Mouse (Mus musculus): ENCODE results near the gene Foxr1. TPM values are rescaled to one million over a fixed set of nuclear protein-coding genes. Genes with fewer than 3 reads are reported as not detected.

Gene Foxr1
- total and polyA plus RNA-seq, 2 experiments from 2014 or later, result not detected

DNA sequence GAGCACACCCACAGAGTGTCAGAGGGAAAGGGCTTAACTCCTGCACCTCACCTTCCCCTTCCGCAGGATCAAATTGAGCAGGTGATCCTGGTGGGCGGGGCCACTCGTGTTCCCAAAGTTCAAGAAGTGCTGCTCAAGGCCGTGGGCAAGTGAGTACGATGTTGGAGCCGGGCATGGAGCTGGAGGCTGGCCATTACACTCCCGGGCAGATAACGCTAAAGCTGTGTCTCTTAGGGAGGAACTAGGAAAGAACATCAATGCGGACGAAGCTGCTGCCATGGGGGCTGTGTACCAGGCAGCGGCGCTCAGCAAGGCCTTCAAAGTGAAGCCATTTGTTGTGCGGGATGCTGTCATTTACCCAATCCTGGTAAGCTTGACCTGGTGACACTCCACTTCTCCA lies 56.3 kb downstream of the Foxr1 start:
- no peak for TF ChIP-seq CTCF (IDR thresholded peaks at IDR 0.05)
- Histone ChIP-seq H3K4me3 (ENCODE audit: low read depth, low read length) (no peak overlapping the region), H3K4me1 (ENCODE audit: insufficient read depth, low read length) (peaks cover 9% of the 10 kb centered on the region; the same call in 1 of the 2 replicates), H3K9ac (replicated peaks; ENCODE audit: low read length, poor library complexity, severe bottlenecking) (no peak overlapping the region), H3K4me2 (ENCODE audit: low read depth, low read length, poor library complexity, severe bottlenecking) (no peak overlapping the region), H3K9me3 (ENCODE audit: low read length) (no peaks in the 10 kb centered on the region), H3K36me3 (ENCODE audit: insufficient read depth, low read length) (peaks cover 79% of the 10 kb centered on the region), H3K27ac (ENCODE audit: low read depth, low read length) (no peak overlapping the region), H3K27me3 (ENCODE audit: insufficient read depth, low read length) (no peaks in the 10 kb centered on the region)
- ATAC-seq (ENCODE audit: low FRiP score) (no peak), DNase-seq (ENCODE audit: low spot score) (no peak)
- WGBS, result 91% methylated on average over 13 of the region's 13 CpGs

Small RNA genes lying within 50 kb of the gene (microRNA-seq; reads per million reads assigned to microRNA genes)
- gene Mir7085 (ENCODE audit: borderline number of aligned reads), result not detected

Other genes with a start within 250 kb of the Foxr1 start
- gene Cbl, start 207.1 kb downstream of the Foxr1 start, total RNA-seq (2014; rRNA removed), result 32.1 and 43.9 TPM in 2 replicates
- 14.7 and 17.3 TPM in 2 replicates for gene Cbl, start 207.1 kb downstream of the Foxr1 start, polyA plus RNA-seq (2015; fragmentation: Nextera tagmentation; extraction: Ambion mirVana)
- gene Ccdc153, start 200.5 kb downstream of the Foxr1 start, total RNA-seq (2014; rRNA removed), result 3.0 and 6.1 TPM in 2 replicates
- 2.7 TPM in 2 replicates for gene Ccdc153, start 200.5 kb downstream of the Foxr1 start, polyA plus RNA-seq (2015; fragmentation: Nextera tagmentation; extraction: Ambion mirVana)
- gene Pdzd3, start 189.7 kb downstream of the Foxr1 start, total RNA-seq (2014; rRNA removed), result 0.27 TPM in 1 of 2 replicates, not detected in the other
- gene Pdzd3, start 189.7 kb downstream of the Foxr1 start, polyA plus RNA-seq (2015; fragmentation: Nextera tagmentation; extraction: Ambion mirVana), result 0.58 and 0.63 TPM in 2 replicates
- 4.2 and 6.2 TPM in 2 replicates for gene Nlrx1, start 172.5 kb downstream of the Foxr1 start, total RNA-seq (2014; rRNA removed)
- gene Nlrx1, start 172.5 kb downstream of the Foxr1 start, polyA plus RNA-seq (2015; fragmentation: Nextera tagmentation; extraction: Ambion mirVana), result 6.0 and 6.9 TPM in 2 replicates
- 60.0 and 65.8 TPM in 2 replicates for gene Abcg4, start 152.5 kb downstream of the Foxr1 start, total RNA-seq (2014; rRNA removed)
- gene Abcg4, start 152.5 kb downstream of the Foxr1 start, polyA plus RNA-seq (2015; fragmentation: Nextera tagmentation; extraction: Ambion mirVana), result 27.9 and 28.2 TPM in 2 replicates
- 21.8 and 25.3 TPM in 2 replicates for gene Hinfp, start 135.5 kb downstream of the Foxr1 start, total RNA-seq (2014; rRNA removed)
- gene Hinfp, start 135.5 kb downstream of the Foxr1 start, polyA plus RNA-seq (2015; fragmentation: Nextera tagmentation; extraction: Ambion mirVana), result 15.2 and 15.4 TPM in 2 replicates
- gene C2cd2l, start 120.9 kb downstream of the Foxr1 start, total RNA-seq (2014; rRNA removed), result 48.9 and 57.1 TPM in 2 replicates
- 22.6 and 23.6 TPM in 2 replicates for gene C2cd2l, start 120.9 kb downstream of the Foxr1 start, polyA plus RNA-seq (2015; fragmentation: Nextera tagmentation; extraction: Ambion mirVana)
- gene Dpagt1, start 115.1 kb downstream of the Foxr1 start, total RNA-seq (2014; rRNA removed), result 23.2 and 27.2 TPM in 2 replicates
- gene Dpagt1, start 115.1 kb downstream of the Foxr1 start, polyA plus RNA-seq (2015; fragmentation: Nextera tagmentation; extraction: Ambion mirVana), result 33.6 and 34.1 TPM in 2 replicates
- gene H2afx, start 106.4 kb downstream of the Foxr1 start, total RNA-seq (2014; rRNA removed), result 91.7 and 145 TPM in 2 replicates
- 112 and 119 TPM in 2 replicates for gene H2afx, start 106.4 kb downstream of the Foxr1 start, polyA plus RNA-seq (2015; fragmentation: Nextera tagmentation; extraction: Ambion mirVana)
- gene Hmbs, start 96.9 kb downstream of the Foxr1 start, total RNA-seq (2014; rRNA removed), result 30.1 and 31.7 TPM in 2 replicates
- gene Hmbs, start 96.9 kb downstream of the Foxr1 start, polyA plus RNA-seq (2015; fragmentation: Nextera tagmentation; extraction: Ambion mirVana), result 55.5 and 56.9 TPM in 2 replicates
- 41.5 and 42.6 TPM in 2 replicates for gene Vps11, start 79.5 kb downstream of the Foxr1 start, total RNA-seq (2014; rRNA removed)
- gene Vps11, start 79.5 kb downstream of the Foxr1 start, polyA plus RNA-seq (2015; fragmentation: Nextera tagmentation; extraction: Ambion mirVana), result 41.5 and 43.3 TPM in 2 replicates
- gene Hyou1, start 61.6 kb downstream of the Foxr1 start, total RNA-seq (2014; rRNA removed), result 64.7 and 78.8 TPM in 2 replicates
- gene Hyou1, start 61.6 kb downstream of the Foxr1 start, polyA plus RNA-seq (2015; fragmentation: Nextera tagmentation; extraction: Ambion mirVana), result 16.9 and 18.5 TPM in 2 replicates
- gene Slc37a4, start 44.3 kb downstream of the Foxr1 start, total RNA-seq (2014; rRNA removed), result 70.7 and 99.6 TPM in 2 replicates
- 35.9 and 42.2 TPM in 2 replicates for gene Slc37a4, start 44.3 kb downstream of the Foxr1 start, polyA plus RNA-seq (2015; fragmentation: Nextera tagmentation; extraction: Ambion mirVana)
- 298 and 395 TPM in 2 replicates for gene Rps25, start 34.0 kb downstream of the Foxr1 start, total RNA-seq (2014; rRNA removed)
- gene Rps25, start 34.0 kb downstream of the Foxr1 start, polyA plus RNA-seq (2015; fragmentation: Nextera tagmentation; extraction: Ambion mirVana), result 1,596 and 1,621 TPM in 2 replicates
- 149 and 166 TPM in 2 replicates for gene Trappc4, start 33.5 kb downstream of the Foxr1 start, total RNA-seq (2014; rRNA removed)
- gene Trappc4, start 33.5 kb downstream of the Foxr1 start, polyA plus RNA-seq (2015; fragmentation: Nextera tagmentation; extraction: Ambion mirVana), result 326 and 327 TPM in 2 replicates
- gene Ccdc84, start 22.6 kb downstream of the Foxr1 start, total RNA-seq (2014; rRNA removed), result 20.0 and 23.2 TPM in 2 replicates
- gene Ccdc84, start 22.6 kb downstream of the Foxr1 start, polyA plus RNA-seq (2015; fragmentation: Nextera tagmentation; extraction: Ambion mirVana), result 30.2 and 36.1 TPM in 2 replicates
- not detected in 2 replicates for gene Upk2, start 13.8 kb upstream of the Foxr1 start, total RNA-seq (2014; rRNA removed)
- not detected in 2 replicates for gene Upk2, start 13.8 kb upstream of the Foxr1 start, polyA plus RNA-seq (2015; fragmentation: Nextera tagmentation; extraction: Ambion mirVana)
- gene Bcl9l, start 41.7 kb upstream of the Foxr1 start, total RNA-seq (2014; rRNA removed), result 42.1 and 61.1 TPM in 2 replicates
- 10.0 and 10.4 TPM in 2 replicates for gene Bcl9l, start 41.7 kb upstream of the Foxr1 start, polyA plus RNA-seq (2015; fragmentation: Nextera tagmentation; extraction: Ambion mirVana)
- gene Cxcr5, start 120.7 kb upstream of the Foxr1 start, total RNA-seq (2014; rRNA removed), result not detected in 2 replicates
- gene Cxcr5, start 120.7 kb upstream of the Foxr1 start, polyA plus RNA-seq (2015; fragmentation: Nextera tagmentation; extraction: Ambion mirVana), result not detected in 2 replicates
- gene Ddx6, start 163.8 kb upstream of the Foxr1 start, total RNA-seq (2014; rRNA removed), result 68.6 and 87.2 TPM in 2 replicates
- gene Ddx6, start 163.8 kb upstream of the Foxr1 start, polyA plus RNA-seq (2015; fragmentation: Nextera tagmentation; extraction: Ambion mirVana), result 14.8 and 19.9 TPM in 2 replicates
- not detected in 2 replicates for gene Treh, start 232.1 kb upstream of the Foxr1 start, total RNA-seq (2014; rRNA removed)
- gene Treh, start 232.1 kb upstream of the Foxr1 start, polyA plus RNA-seq (2015; fragmentation: Nextera tagmentation; extraction: Ambion mirVana), result not detected in 2 replicates